Mouse (Mus musculus) CH12.LX (cell line): ENCODE results near the gene Rnf144b.

ENCODE experiments used
- BHLHE40 ChIP-seq: IDR thresholded peaks from 2 replicates; pipeline ENCODE4 v1.6.1; 2011; ENCODE audit warnings: mild to moderate bottlenecking, low read depth, low read length, improper control_type of control experiment
- CTCF ChIP-seq, 2 experiments: IDR thresholded peaks in 1 of 2; conservative IDR thresholded peaks in 1 of 2; 2 replicates each; pipeline ENCODE4 v1.5.1; 2011 to 2012; ENCODE audit warnings: low read depth in 2 of 2, low read length in 2 of 2, improper control_type of control experiment in 1 of 2, inconsistent platforms in 1 of 2, mild to moderate bottlenecking in 1 of 2, moderate library complexity in 1 of 2
- EP300 ChIP-seq: IDR thresholded peaks from 2 replicates; pipeline ENCODE4 v1.6.1; 2011; ENCODE audit warnings: low read length, improper control_type of control experiment
- GABPA ChIP-seq: IDR thresholded peaks from 2 replicates; pipeline ENCODE4 v1.6.1; 2012; ENCODE audit warnings: low read depth, low read length, improper control_type of control experiment, inconsistent platforms; ENCODE audit not compliant: insufficient replicate concordance
- NRF1 ChIP-seq: IDR thresholded peaks from 2 replicates; pipeline ENCODE4 v1.6.1; 2014; ENCODE audit warnings: low read depth, mild to moderate bottlenecking, inconsistent platforms, low read length, improper control_type of control experiment, moderate library complexity
- PAX5 ChIP-seq: IDR thresholded peaks from 2 replicates; pipeline ENCODE4 v1.6.1; 2012; ENCODE audit warnings: low read length, inconsistent platforms, mixed read lengths
- POLR2A ChIP-seq: IDR thresholded peaks from 2 replicates; pipeline ENCODE4 v1.6.1; 2011; ENCODE audit warnings: low read depth, mild to moderate bottlenecking, improper control_type of control experiment, low read length
- TCF12 ChIP-seq: IDR thresholded peaks from 2 replicates; pipeline ENCODE4 v1.6.1; 2014; ENCODE audit warnings: low read depth, mild to moderate bottlenecking, inconsistent platforms, low read length, improper control_type of control experiment
- ZMIZ1 ChIP-seq: IDR thresholded peaks from 2 replicates; pipeline ENCODE4 v1.6.1; 2012; ENCODE audit warnings: low read depth, mild to moderate bottlenecking, inconsistent platforms, low read length, improper control_type of control experiment

GRCm38 (mm10) chr13:47106580-47106888 lies 15.9 kb upstream of the Rnf144b start:
- TF ChIP-seq CTCF (conservative IDR thresholded peaks at IDR 0.05 in 1 of 2, IDR thresholded peaks at IDR 0.05 in 1 of 2; ENCODE audit: low read depth in 2 of 2, low read length in 2 of 2), result no peak
- no peak for TF ChIP-seq POLR2A
- TF ChIP-seq TCF12, result no peak
- TF ChIP-seq NRF1, result no peak
- TF ChIP-seq PAX5, result no peak
- no peak for TF ChIP-seq ZMIZ1
- TF ChIP-seq EP300, result no peak
- TF ChIP-seq GABPA, result no peak
- TF ChIP-seq BHLHE40, result no peak
